Mouse (Mus musculus) liver, adult 10 weeks (tissue): ENCODE measurements around the gene Psmd6. TPM values are rescaled to one million over a fixed set of nuclear protein-coding genes. Genes with fewer than 3 reads are reported as not detected.

Experiments
- polyA plus RNA-seq: library from polyadenylated mRNA; stranded (reverse); fragments of 350-450 nt; fragmentation: Illumina TruSeq; extraction: RNeasy Lipid Tissue Mini Kit (QIAGEN cat#74804); gene quantifications from one replicate; pipeline ENCODE4 v1.2.3, GENCODE M21; 2014; ENCODE audit warnings: low read depth, low replicate concordance

Gene Psmd6
- polyA plus RNA-seq = 132 TPM

GRCm38 (mm10) chr14:14120230-14121096, at the start of gene Psmd6:
Psmd6 (minus strand) TSS chr14:14120984.

Other genes starting within 250 kb of the Psmd6 start
- gene Gm281, start 206.5 kb downstream of the Psmd6 start, polyA plus RNA-seq = not detected
- 13.1 TPM for gene Atxn7, start 159.5 kb downstream of the Psmd6 start, polyA plus RNA-seq
- gene Thoc7, start 159.1 kb downstream of the Psmd6 start, polyA plus RNA-seq = 184 TPM
- not detected for gene Olfr720, start 65.9 kb upstream of the Psmd6 start, polyA plus RNA-seq
- gene Olfr31, start 201.8 kb upstream of the Psmd6 start, polyA plus RNA-seq = not detected
- not detected for gene Il3ra, start 225.3 kb upstream of the Psmd6 start, polyA plus RNA-seq